Mouse (Mus musculus): ENCODE measurements around the gene Ywhaq.

GRCm38 (mm10) chr12:21418083-21418482 lies 646 bp upstream of the Ywhaq start:
- no peak for TF ChIP-seq PAX5 (IDR thresholded peaks at IDR 0.05; ENCODE audit: low read length)
- no peak for TF ChIP-seq ZKSCAN1 (IDR thresholded peaks at IDR 0.05; ENCODE audit: borderline replicate concordance, low read depth, low read length)
- no peak for TF ChIP-seq RAD21 (IDR thresholded peaks at IDR 0.05; ENCODE audit: low read depth, low read length)
- TF ChIP-seq UBTF (IDR thresholded peaks at IDR 0.05; ENCODE audit: low read depth, low read length) = no peak
- no peak for TF ChIP-seq ZC3H11A (IDR thresholded peaks at IDR 0.05; ENCODE audit: low read depth, low read length)
- no peak for TF ChIP-seq TBP (conservative IDR thresholded peaks at IDR 0.05; ENCODE audit: low read depth, low read length)
- TF ChIP-seq POLR2A (IDR thresholded peaks at IDR 0.05; ENCODE audit: low read depth, low read length) = no peak
- TF ChIP-seq EP300 (IDR thresholded peaks at IDR 0.05; ENCODE audit: low read length) = no peak
- no peak for TF ChIP-seq CTCF (conservative IDR thresholded peaks at IDR 0.05 in 1 of 2, IDR thresholded peaks at IDR 0.05 in 1 of 2; ENCODE audit: low read depth in 2 of 2, low read length in 2 of 2)
- TF ChIP-seq MAX (IDR thresholded peaks at IDR 0.05; ENCODE audit: low read length) = no peak
- no peak for TF ChIP-seq TCF12 (IDR thresholded peaks at IDR 0.05; ENCODE audit: low read depth, low read length)
- TF ChIP-seq POLR2AphosphoS2 (IDR thresholded peaks at IDR 0.05; ENCODE audit: low read depth, low read length) = no peak
- no peak for TF ChIP-seq HCFC1 (IDR thresholded peaks at IDR 0.05; ENCODE audit: low read depth, low read length)
